Mouse (Mus musculus) hindlimb bud, embryonic 11.5 days (tissue): ENCODE measurements around the gene Top1.
"Not testable (repeated sequence)": the region's sequence is repeated elsewhere in the genome, so short reads cannot be mapped to it uniquely, and the experiment has no call there.

Experiments used
- DNase-seq: peaks from one replicate; pipeline ENCODE4 v3.0.0-alpha.2; 2012; ENCODE audit warnings: low read depth, low spot score; ENCODE audit errors: extremely low spot score

The Top1 gene

GRCm38 (mm10) chr2:160630872-160631597 lies 14.7 kb upstream of the Top1 start:
- no peak for DNase-seq

DNA sequence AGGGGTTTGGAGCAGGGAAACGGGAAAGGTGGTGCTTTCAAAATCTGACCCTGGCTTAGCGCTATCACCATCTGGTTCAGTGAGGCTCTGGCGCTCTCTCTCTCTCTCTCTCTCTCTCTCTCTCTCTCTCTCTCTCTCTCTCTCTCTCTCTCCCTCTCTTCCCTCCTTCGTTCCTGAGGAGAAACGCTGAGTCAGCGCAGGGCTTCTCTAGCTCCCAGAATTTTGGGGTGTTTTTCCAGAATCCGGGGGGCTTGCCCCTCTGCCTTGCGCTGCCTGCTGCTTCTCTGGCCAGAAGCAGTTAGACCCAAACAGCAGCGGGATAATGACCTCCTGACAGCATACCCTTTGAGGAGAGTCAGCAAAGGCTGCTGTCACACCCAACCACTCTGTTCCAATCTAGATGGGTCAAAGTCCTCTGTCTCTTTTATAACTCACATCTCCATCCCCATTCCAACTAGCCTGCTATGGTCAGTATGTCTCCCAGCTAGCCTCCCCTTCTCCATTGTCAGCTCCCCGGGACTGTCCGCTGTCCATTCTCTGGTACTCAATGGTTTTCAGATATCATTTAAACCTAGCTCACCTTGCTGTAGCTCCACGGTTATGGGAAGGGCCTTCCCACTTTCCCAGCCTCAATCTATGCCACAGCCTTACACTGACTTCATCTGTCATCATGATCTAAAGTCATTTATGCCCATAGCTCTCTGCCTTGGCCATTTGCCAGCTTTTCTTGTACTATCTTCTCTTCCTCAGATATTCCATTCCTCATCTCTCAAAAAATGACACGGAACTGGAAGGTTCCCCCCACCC lies 5.6 kb upstream of the Top1 start:
- DNase-seq, result no peak

- no peak for DNase-seq
Observed at GRCm38 (mm10) chr2:160641176-160641575, 4.5 kb upstream of the Top1 start.

DNA sequence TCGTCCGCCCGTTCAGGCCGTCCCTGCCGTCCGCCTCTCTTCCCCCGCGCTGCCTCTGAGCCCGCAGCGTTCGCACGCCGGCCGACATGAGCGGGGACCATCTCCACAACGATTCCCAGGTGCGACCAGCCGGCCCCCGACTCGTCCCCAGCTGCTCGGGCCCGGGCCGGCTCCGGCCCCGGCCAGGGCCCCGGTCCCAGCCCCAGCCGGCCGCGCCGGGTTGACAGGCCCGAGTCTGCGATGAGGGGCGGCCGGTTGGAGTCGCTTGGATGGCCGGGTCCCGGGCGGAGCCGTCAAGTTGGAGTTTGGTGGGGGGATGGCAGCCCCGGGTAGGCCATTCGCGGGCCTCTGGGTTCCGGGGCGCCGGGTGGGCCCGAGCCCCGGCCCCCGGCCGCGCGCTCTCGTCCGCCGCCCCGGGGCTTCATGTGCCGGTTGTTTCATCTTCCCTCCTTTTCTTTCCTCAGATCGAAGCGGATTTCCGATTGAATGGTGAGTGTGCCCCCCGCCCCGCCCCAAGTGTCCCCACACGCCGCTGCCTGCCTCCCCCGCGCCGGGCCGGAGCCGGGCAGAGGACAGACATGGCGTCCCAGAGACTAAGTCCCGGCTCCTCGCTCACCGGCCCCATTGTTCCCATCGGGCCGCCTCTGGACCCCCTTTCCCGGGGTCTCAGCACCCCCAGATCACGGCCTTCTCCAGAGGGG lies 606 bp downstream of the Top1 start:
- no peak for DNase-seq

- no peak for DNase-seq
Observed at GRCm38 (mm10) chr2:160646845-160647178, 1.1 kb downstream of the Top1 start.

GRCm38 (mm10) chr2:160648097-160648496 lies 2.4 kb downstream of the Top1 start:
- no peak for DNase-seq

- DNase-seq, result no peak
Observed at GRCm38 (mm10) chr2:160649072-160649471, 3.4 kb downstream of the Top1 start.

- no peak for DNase-seq
Observed at GRCm38 (mm10) chr2:160651165-160651564, 5.5 kb downstream of the Top1 start.

- no peak for DNase-seq
Observed at GRCm38 (mm10) chr2:160653218-160653617, 7.5 kb downstream of the Top1 start.

GRCm38 (mm10) chr2:160655561-160655960 lies 9.9 kb downstream of the Top1 start:
- DNase-seq, result no peak

GRCm38 (mm10) chr2:160656234-160656633 lies 10.5 kb downstream of the Top1 start:
- DNase-seq, result no peak

DNA sequence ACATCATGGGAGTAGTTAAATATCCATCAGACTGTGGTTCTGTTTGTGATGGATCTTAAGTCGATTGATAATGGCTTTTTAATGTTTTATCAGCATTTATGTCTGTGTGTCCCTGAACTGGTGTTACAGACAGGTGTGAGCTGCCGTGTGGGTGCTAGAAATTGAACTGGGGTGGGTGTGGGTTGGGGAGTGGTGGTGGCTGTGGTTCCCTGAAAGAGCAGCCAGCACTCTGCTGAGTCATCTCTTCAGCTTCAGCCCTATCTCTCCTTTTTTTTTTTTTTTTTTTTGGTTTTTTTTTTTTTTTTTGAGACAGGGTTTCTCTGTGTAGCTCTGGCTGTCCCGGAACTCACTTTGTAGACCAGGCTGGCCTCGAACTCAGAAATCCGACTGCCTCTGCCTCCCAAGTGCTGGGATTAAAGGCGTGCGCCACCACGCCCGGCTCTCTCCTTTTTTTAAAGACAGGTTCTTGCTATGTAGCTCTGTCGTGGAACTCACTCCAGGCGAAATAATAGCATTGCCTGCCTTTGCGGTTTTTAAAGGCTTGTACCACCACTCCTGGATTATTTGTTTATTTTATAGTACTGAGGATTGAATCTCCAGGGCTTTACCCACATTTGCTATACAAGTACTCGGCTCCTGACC lies 12.2 kb downstream of the Top1 start:
- no peak for DNase-seq

GRCm38 (mm10) chr2:160658811-160659210 lies 13.1 kb downstream of the Top1 start:
- DNase-seq, result no peak

DNA sequence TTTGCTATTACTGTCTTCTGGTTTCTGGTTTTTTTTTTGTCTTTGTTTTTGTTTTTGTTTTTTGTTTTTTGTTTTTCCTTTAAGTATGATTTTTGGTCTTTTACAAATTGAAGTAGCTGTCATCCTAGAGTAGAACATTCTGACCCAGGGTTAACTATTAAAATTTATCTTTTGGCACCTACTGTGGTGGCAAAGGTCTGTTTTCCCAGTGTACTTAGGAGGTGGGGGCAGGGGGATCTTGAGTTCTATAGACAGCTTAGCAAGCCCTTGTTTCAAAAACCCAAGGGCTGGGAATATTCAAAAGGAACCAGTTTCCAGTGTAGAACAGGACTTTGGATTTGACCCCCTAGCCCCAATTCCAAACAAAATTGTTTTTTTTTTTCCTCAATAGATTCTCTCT lies 18.7 kb downstream of the Top1 start:
- no peak for DNase-seq

DNA sequence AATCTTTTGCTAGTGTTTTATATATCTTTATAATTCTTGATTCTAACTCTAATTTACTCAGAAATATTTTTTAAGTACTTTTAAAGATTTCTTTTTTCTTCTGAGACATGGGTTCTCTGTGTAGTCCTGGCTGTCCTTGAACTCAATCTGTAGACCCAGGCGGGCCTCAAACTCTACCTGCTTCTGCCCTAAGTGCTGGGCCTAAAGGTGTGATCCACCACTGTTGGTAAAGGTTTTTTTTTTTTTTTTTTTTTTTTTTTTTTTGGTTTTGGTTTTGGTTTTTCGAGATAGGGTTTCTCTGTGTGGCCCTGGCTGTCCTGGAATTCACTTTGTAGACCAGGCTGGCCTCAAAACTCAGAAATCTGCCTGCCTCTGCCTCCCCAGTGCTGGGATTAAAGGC lies 19.3 kb downstream of the Top1 start:
- not testable (repeated sequence) for DNase-seq

DNA sequence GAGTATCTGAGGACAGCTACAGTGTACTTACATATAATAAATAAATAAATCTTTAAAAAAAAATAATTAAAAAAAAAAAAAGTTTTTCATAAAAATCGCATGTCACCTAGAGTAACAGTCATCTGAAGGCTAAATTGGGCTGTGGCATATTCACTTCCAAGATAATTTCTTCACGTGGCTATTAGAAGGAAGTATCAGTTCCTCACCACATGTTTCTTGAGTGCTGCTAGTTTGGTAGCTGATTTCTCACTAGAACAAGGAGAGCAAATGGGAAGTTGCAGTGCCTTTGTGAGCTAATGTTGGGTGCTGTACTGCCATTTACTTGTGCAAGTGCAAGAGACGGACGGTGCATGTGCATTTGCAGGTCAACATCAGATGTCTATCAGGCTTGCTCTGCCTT lies 21.6 kb downstream of the Top1 start:
- DNase-seq, result no peak

- DNase-seq, result no peak
Observed at GRCm38 (mm10) chr2:160700271-160700670, 54.6 kb downstream of the Top1 start.

DNA sequence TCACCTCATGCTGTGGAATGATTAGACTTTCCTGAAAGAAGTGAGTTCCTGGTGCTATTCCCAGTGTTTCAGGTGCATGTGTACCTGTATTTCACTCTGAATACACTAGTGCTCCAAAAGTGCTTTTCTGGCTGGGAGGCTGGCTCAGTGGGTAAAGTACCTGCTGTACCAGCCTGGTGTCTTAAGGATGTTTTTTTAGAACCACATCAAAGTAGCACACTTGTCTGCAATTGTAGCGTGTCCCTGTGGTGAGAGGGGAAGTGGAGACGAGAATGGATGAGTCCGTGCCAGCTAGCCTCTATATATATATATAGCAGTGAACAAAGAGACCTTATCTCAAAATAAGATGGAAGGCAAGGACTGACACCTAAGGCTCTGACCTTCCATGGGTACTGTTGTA lies 55.9 kb downstream of the Top1 start:
- no peak for DNase-seq

- DNase-seq, result no peak
Observed at GRCm38 (mm10) chr2:160702824-160703223, 57.1 kb downstream of the Top1 start.

DNA sequence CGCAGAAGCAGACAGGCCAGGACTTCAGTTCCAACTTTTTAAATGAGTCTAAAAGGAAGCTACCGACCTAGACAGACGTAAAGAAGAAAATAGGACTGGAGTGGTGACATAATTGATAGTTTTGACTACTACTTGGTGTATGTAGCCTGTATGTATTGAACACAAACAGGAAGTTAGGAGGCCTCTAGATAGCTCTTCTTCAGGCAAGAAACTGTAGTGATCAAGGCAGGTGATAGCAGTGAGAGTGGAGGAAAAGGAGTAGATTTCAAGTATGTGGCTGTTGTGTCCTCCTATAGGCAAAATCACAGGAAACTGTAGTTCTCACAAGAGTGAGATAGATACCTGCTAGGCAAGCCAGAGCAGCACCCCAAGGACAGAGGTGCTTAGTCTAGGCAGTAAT lies 62.0 kb downstream of the Top1 start:
- no peak for DNase-seq

DNA sequence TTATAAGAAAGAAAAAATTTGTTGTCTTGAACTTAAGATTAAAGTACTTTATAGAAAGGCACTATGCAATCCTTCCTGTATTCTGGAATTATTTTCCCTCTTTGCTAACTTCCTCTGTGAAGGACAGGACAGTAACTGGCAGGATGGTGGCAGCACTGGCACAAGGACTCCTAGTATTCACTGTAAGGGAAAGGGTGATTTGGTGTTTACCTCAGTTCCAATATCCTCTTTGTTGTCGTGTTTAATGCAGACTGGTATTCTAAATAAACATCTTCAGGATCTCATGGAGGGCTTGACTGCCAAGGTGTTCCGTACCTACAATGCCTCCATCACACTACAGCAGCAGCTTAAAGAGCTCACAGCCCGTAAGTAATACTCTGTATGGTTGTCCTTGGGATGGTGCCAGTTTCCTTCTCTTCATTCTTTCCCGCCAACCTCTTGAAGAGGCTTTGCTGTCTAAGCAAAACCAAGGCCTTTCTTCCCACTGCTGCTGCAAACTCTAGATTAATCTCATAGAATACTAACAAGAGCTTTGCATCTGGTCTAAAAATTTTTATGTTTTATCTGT lies 69.9 kb downstream of the Top1 start:
- no peak for DNase-seq
